Mouse (Mus musculus) heart, adult 2 months (tissue): ENCODE measurements at regions not wholly inside any gene's neighbourhood (a gene's known extent, or its start where the extent isn't known, plus 50 kb on each side); places are given as distances from the start of the nearest gene placed in this dataset.

Experiments used
- CTCF ChIP-seq: fragments of 200-600 bp; IDR thresholded peaks from 2 replicates; pipeline ENCODE4 v1.8.1; 2022; ENCODE audit warnings: antibody characterized with exemption, mild to moderate bottlenecking, moderate library complexity
- POLR2A ChIP-seq: fragments of 200-500 bp; IDR thresholded peaks from 2 replicates; pipeline ENCODE4 v1.6.1; 2011; ENCODE audit warnings: mild to moderate bottlenecking, low read depth, low read length, control low read depth; ENCODE audit not compliant: insufficient read depth

DNA sequence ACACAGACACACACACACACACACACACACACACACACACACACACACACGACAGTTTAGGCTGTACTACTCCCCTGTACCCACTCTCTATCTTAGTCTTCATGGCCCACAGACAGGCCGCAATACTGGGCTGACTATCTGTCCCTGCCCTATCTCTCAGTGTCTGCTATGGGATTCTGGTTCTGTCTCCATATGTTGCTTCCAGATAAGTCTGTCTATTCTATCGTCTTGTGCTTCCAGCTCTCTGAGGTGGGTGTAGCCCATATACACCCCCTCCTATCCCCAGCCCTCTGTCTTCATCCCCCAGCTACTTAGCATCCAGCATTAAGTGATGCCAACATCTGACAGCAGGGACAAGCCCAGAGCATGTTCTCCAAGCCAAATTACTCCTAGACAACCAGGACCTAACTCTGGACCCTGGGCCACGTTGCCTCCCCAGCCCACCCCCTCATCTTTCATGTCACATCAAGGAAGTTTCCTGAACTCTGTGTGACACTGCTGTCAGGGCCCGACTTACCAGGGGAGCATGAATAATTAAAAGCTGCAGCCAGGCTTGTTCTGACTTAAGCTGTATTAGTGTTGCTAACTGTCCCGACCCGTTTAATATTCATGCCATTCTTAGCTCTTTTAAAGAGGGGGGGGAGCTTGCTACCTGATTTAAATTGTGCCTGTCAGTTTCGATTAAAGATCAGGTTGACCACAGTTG, 79.6 kb upstream of the Grik3 start:
- TF ChIP-seq CTCF (no peak), POLR2A (no peak)
